Mouse (Mus musculus) ovary, postnatal 36 days (tissue): ENCODE data around the gene Lsamp.

Source experiments
- DNase-seq: peaks from one replicate; pipeline ENCODE4 v3.0.0; 2022; ENCODE audit warnings: low spot score, mixed read lengths

Gene Lsamp

GRCm38 (mm10) chr16:41551164-41551563, 1567.0 kb downstream of the Lsamp start:
- DNase-seq, result no peak

- DNase-seq, result no peak
Observed at GRCm38 (mm10) chr16:41551851-41552262, 1567.7 kb downstream of the Lsamp start.

- DNase-seq, result no peak
Observed at GRCm38 (mm10) chr16:41557104-41557503, 1572.9 kb downstream of the Lsamp start.

- no peak for DNase-seq
Observed at GRCm38 (mm10) chr16:41565233-41565632, 1581.1 kb downstream of the Lsamp start.

DNA sequence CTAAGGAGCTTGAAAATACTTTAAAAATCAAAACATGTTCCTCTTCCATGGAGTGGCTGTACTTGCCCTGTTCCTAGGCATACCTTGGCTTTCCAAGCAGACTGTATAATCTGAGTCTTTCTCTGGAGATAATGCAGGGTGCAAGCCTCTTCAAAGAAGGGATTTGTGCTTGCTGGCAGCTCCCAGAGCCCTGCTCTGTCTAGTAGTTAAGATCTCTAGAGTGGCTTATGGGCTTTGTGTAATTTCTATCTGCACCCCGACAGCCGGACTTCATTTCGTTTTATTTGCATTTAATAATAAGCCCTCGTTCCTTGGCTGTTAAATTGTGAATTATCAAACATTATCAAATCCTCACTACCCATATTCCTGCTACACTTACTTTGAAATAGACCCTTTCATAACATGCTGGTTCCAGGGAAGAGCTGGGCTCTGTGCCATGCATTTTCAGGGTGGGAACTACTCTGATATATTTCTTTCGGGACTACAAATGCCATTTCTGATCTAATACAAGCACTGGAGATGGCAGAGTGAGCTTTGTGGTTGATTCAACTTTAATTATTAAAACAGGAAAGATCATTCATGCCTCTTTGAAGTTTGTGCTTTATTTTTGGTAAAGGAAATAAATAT, 1604.6 kb downstream of the Lsamp start:
- no peak for DNase-seq

DNA sequence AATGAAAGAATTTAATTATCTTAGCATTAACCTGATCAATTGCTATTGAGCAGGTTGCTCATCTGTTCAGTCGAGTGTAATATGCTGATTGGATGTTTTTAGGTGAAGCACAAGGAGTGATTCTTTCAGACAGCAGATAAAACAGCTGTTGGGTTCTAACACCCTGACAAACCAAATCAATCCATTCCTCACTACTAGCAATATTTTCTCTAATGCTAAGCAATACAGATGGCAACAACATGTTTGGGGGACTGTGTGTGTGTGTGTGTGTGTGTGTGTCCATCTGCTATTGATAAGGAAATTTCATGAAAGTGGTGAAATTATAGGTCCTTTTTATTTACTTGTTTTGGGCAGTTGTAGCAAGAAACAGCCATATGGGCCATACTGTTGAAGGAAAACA, 1628.1 kb downstream of the Lsamp start:
- DNase-seq, result no peak

DNA sequence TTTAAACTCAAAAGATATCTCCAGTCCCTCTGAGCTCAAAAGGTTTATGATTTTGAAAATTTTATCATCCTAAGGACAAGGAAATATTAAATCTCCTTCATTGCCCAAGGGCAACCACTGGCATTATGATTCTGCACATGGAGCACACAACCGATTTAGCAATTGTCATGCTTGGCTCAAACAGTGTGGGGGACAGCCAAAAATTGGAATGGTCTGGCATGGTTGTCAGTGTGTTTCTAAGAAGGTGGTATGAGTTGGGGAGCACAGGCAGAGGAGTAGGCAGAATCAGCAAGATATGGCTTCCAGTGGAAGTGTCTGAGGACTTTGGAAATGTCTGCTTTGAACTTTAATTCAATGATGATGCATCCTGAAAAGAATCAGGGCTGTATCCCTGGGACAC, 1639.7 kb downstream of the Lsamp start:
- DNase-seq, result no peak

DNA sequence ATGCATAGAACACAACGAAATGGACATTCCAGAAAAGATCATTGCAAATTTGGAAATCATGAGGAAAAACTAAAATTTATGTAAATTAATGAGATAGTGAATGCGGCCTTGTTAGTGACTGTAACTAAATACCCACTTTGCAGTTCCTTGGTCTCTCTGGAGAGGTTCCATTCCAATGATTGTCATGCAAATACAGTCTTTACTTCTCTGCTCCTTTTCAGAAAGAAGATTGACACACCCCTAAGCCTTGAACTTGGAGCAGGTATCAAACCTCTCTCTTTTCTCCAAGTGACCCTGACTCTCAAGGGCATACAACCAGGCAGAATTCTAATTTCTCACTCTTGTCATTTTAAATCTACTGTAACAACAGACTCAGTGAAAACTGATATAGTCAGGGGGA, 1649.7 kb downstream of the Lsamp start:
- no peak for DNase-seq

- DNase-seq, result no peak
Observed at GRCm38 (mm10) chr16:41640876-41641275, 1656.7 kb downstream of the Lsamp start.

DNA sequence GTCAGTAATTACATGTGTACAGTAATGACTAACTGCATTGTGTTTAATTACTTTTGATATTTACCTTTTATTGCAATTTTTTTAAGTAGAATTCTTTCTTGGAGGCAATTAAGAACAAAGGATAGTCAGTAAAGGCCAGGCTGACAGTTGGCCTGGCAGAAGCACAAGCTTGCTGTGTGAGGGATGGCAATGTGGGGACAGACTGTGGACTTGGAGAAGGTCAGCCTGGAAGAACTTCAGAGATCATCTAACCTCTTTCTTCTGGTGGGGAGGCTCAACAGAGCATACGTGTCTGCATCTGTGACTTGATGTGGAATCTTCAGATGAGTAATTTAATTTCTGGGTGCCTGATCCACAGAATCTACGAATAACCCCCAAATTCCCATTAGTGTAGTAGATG, 1669.1 kb downstream of the Lsamp start:
- DNase-seq, result no peak

GRCm38 (mm10) chr16:41674316-41675038, 1690.3 kb downstream of the Lsamp start:
- no peak for DNase-seq

GRCm38 (mm10) chr16:41675774-41676173, 1691.6 kb downstream of the Lsamp start:
- no peak for DNase-seq

GRCm38 (mm10) chr16:41692435-41692834, 1708.3 kb downstream of the Lsamp start:
- DNase-seq, result no peak

DNA sequence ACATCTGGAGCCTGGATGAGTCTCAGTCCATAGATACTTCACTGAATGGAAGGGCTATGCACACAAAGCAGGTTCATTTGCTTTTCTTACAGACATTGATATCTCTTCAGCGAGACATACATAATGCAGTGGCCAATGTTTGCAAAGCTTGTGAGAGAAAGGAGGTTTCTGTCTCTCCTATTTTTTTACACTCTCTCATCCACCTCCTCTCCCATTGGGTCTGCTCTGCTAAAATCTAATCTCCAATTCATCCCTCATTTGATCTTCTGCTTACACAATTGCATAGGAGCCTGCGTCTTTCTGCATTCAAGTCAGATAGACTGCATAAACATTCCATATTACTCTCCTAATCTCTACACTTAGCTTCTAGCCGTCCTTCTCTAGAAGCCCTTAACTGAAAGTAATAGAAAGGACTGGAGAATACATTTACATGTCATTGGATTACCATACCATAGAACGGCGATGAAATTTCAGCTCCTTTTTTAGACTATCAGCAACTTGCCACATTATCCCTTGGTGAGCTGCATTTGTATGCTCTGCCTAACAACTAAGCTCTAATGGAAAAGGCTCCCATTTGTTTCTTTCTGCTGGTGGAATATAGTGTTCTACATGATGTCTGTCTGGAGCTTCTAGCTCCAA, 1717.7 kb downstream of the Lsamp start:
- DNase-seq, result no peak

DNA sequence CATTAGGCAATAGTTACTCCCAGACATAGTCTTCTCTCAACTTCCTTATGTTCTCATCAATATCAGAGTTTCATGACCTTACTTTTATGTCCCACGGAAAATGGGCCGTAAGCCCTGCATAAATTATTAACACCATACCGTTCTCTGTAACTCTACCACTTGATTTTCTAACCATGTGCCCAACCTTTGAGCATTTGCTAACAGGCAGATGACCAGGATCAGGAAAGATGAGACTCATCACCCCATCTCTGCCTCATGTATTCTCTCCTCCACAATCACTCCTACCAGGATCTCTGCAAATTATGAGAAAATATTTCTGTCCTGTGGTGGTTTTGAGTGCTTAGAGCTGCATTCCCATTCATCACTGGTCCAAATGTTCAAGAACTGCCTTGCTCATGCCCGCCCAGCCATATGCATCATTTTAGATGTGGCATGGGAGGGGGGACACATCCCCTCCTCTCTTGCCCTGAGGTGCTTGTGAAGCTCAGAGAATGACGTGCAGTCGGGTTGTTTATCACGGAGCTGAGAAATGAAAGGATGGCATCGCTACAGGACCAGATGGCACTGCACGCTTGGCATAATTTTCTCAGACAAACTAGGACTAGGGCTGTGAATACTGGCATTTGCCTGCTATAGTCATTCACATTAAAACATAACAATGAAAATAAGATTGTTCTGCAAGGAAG, 1744.9 kb downstream of the Lsamp start:
- no peak for DNase-seq

DNA sequence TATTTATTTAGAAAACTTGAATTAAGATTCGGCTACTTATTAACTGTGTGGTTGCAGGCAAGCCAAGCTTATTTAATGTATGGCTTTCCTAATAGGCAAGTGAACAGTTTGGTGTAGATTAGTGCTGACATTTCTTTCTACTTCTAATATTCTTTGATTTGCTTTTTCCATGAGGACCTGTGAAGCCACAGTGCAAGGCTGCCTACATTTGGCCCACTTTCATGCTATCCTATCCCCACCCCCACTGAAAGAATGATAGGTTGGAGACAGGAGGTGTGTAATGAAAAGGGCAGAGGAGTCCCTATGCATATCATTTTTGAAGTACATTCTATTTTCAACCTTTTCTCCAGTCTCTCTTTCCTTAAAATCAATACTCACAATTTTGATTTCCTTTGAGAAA, 1745.8 kb downstream of the Lsamp start:
- DNase-seq, result no peak

DNA sequence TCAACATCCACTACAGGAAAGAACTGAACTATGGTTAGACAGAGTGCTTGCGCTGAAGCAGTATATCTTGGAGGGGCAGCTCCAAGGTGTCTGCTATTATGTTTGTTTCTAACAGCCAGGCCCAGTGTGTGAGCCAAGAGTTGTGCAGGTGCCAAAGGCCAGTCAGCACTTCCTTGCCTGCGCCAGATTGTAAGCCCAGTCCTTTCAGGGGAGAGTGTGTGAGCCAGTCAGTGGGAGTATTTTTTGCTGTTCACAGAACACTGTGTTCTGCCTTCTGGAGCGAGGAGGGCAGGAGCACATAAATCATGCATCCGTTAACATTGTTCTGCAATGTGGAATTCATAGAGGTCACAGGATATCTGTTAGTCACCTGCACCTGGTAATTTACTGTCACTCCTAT, 1760.9 kb downstream of the Lsamp start:
- peak; percentile 48 for DNase-seq

DNA sequence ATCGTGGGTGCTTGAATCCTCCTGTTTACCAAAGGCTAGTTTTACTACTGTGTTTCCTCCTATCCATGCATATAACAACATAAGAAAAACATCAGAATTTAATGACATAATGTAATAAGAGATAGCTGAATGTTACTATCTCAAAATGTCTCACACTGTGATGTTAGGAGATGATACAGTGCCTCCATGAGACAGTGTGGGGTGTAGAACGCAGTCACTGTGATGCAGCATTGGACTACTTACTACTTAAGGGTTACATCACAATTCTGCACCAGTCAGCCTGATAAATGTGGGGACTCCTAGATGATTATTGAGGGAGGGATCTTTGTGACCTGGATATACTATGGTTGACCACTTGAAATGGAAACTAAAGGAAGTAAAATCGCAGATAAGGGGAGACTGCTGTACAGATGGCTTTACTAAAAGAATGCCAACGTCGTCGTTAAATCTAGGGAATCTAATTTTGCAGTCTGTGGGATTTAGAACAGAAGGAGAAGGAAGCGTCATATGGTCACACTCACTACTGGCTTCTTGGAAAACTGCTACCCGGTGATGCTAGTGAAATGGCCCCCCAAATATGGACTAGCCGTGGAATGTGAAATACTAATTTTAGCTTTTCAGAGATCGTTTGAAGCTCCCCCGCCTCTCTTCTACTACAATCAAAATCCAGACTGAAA, 1762.2 kb downstream of the Lsamp start:
- DNase-seq, result no peak

GRCm38 (mm10) chr16:41747874-41748273, 1763.7 kb downstream of the Lsamp start:
- no peak for DNase-seq

GRCm38 (mm10) chr16:41748759-41749158, 1764.6 kb downstream of the Lsamp start:
- DNase-seq, result no peak

DNA sequence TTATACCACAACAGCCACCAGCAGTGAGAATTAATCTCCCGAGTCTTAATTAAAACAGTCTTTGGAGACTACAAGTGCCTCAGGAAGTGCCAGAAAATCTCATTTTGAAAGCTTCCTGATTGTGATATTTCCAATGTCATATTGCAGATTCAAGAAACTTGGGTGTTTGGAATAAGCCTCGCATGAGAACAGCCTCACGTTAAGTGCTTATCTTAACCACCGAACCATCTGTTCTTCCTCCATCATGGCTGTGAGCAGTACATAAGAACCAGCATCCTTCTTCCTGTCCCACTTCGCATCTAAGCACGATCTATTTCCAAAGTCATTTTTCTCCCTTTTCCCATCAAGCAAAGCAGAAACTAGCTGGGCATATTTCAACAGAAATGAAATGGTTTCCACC, 1780.1 kb downstream of the Lsamp start:
- no peak for DNase-seq

DNA sequence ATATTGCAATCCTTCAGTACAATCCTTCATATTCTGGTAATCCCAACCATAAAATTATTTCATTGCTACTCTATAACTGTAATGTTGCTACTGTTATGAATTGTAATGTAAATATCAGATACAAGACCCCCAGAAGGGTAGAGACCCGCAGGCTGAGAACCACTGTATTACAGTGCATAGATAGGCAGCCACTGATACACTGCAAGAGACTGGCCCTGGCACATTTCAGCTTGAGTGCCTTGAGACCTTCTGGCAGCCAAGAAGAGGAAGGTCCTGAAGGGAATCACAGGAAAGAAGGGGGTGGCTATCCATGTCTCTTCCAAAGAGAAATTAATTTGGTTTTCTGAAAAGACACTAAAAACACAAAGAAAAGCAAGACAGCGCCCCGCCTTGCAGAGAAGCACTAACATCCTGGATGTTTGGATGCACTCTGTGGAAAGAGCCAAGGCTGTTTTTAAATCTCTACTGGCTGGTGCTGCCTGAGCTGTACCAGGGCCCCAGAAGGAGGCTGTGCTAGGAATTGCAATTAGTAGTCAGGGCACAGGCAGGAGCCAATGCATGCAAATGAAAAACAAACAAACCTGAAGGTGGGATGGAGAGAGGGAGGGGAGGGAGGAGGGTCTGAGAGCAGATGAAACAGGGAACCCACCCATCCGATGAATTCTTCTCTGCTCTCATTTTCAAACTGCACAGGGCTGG, 1787.4 kb downstream of the Lsamp start:
- DNase-seq, result no peak
